18 mouse cellular contexts compared by ENCODE assay signal in genomic region chr6:73143403-73143802, GRCm38 (mm10).
"Had no signal": no experiment of that assay in that cellular context is flagged by ENCODE, and none has a peak within 500 bp of the region (broad histone marks: within the 10 kb centered on the region; RNA-seq: fewer than 3 reads in every experiment).

No protein-coding gene starts in this region.

- H3K4me3 ChIP-seq: kidney, embryonic 15.5 days; limb, embryonic 10.5 days; limb, embryonic 13.5 days; liver, embryonic 15.5 days; stomach, embryonic 15.5 days had no signal

- H3K4me1 ChIP-seq: kidney, embryonic 15.5 days; limb, embryonic 10.5 days; limb, embryonic 13.5 days; liver, embryonic 15.5 days; stomach, embryonic 15.5 days had no signal

- H3K36me3 ChIP-seq: kidney, embryonic 15.5 days; limb, embryonic 10.5 days; limb, embryonic 13.5 days; liver, embryonic 15.5 days; stomach, embryonic 15.5 days had no signal

- H3K27me3 ChIP-seq: kidney, embryonic 15.5 days; limb, embryonic 13.5 days; liver, embryonic 15.5 days; stomach, embryonic 15.5 days had no signal

- H3K4me2 ChIP-seq: kidney, embryonic 15.5 days; limb, embryonic 13.5 days; liver, embryonic 15.5 days; midbrain, embryonic 11.5 days; stomach, embryonic 15.5 days had no signal

- H3K9ac ChIP-seq: kidney, embryonic 15.5 days; limb, embryonic 13.5 days; liver, embryonic 15.5 days; stomach, embryonic 15.5 days had no signal

- H3K27ac ChIP-seq: kidney, embryonic 15.5 days; limb, embryonic 10.5 days; limb, embryonic 13.5 days; liver, embryonic 15.5 days; stomach, embryonic 15.5 days had no signal

- DNase-seq: kidney, adult 11 months; kidney, adult 8-10 months; kidney, postnatal 10 days; kidney, postnatal 36 days; lung, adult 2 months; lung, postnatal 14 days; lung, postnatal 4 days; midbrain, embryonic 14.5 days; right cerebral cortex, postnatal 14 days; right cerebral cortex, postnatal 4 days; spleen, adult 18-20 months; thymus, postnatal 25 days had no signal

- H3K9me3 ChIP-seq: kidney, embryonic 15.5 days; limb, embryonic 10.5 days; limb, embryonic 13.5 days; liver, embryonic 15.5 days; stomach, embryonic 15.5 days had no signal
